Mouse (Mus musculus) WW6 (cell line): ENCODE results near the gene Gpr107.

Experiments
- DNase-seq: peaks from one replicate; pipeline ENCODE4 v3.0.0-alpha.2; 2013; ENCODE audit warnings: low read depth, low spot score

Gene Gpr107

GRCm38 (mm10) chr2:31200051-31200450, 47.9 kb downstream of the Gpr107 start:
- no peak for DNase-seq

GRCm38 (mm10) chr2:31201851-31202250, 49.7 kb downstream of the Gpr107 start:
- DNase-seq = no peak

GRCm38 (mm10) chr2:31202357-31202756, 50.2 kb downstream of the Gpr107 start:
- DNase-seq = no peak

GRCm38 (mm10) chr2:31202956-31203355, 50.8 kb downstream of the Gpr107 start:
- no peak for DNase-seq

- no peak for DNase-seq
These were observed 52.6 kb downstream of the Gpr107 start for GRCm38 (mm10) chr2:31204677-31205076.

GRCm38 (mm10) chr2:31206211-31206610, 54.1 kb downstream of the Gpr107 start:
- no peak for DNase-seq

GRCm38 (mm10) chr2:31206882-31207281, 54.8 kb downstream of the Gpr107 start:
- DNase-seq = no peak

- DNase-seq = no peak
These were observed 56.5 kb downstream of the Gpr107 start for GRCm38 (mm10) chr2:31208544-31209142.

- no peak for DNase-seq
These were observed 57.4 kb downstream of the Gpr107 start for GRCm38 (mm10) chr2:31209525-31209924.

GRCm38 (mm10) chr2:31210144-31210847, 58.2 kb downstream of the Gpr107 start:
- no peak for DNase-seq

- DNase-seq = no peak
These were observed 59.1 kb downstream of the Gpr107 start for GRCm38 (mm10) chr2:31211204-31211603.

GRCm38 (mm10) chr2:31214211-31214796, 62.2 kb downstream of the Gpr107 start:
- DNase-seq = no peak

GRCm38 (mm10) chr2:31218611-31219010, 66.5 kb downstream of the Gpr107 start:
- DNase-seq = no peak

GRCm38 (mm10) chr2:31219470-31219869, 67.4 kb downstream of the Gpr107 start:
- DNase-seq = no peak

GRCm38 (mm10) chr2:31220844-31221243, 68.7 kb downstream of the Gpr107 start:
- DNase-seq = no peak

GRCm38 (mm10) chr2:31221582-31221981, 69.5 kb downstream of the Gpr107 start:
- no peak for DNase-seq

GRCm38 (mm10) chr2:31228768-31229311, 76.7 kb downstream of the Gpr107 start:
- no peak for DNase-seq

- DNase-seq = peak; percentile 80
These were observed 87.1 kb downstream of the Gpr107 start for GRCm38 (mm10) chr2:31239203-31239696.

GRCm38 (mm10) chr2:31239833-31240232, 87.7 kb downstream of the Gpr107 start:
- no peak for DNase-seq

GRCm38 (mm10) chr2:31241639-31242038, 89.5 kb downstream of the Gpr107 start:
- no peak for DNase-seq

- no peak for DNase-seq
These were observed 92.1 kb downstream of the Gpr107 start for GRCm38 (mm10) chr2:31244216-31244615.

GRCm38 (mm10) chr2:31245051-31245450, 92.9 kb downstream of the Gpr107 start:
- DNase-seq = no peak
